Mouse (Mus musculus) cerebral cortex, adult 2 months (tissue): ENCODE measurements around the gene Ano3.

Experiments
- WGBS: fragments of 180-500 bp; shearing (Covaris S2); methylation state at CpG from one replicate; pipeline ENCODE4 v1.1.7; 2018; 5-methylcytosine and 5-hydroxymethylcytosine counted together

Ano3 gene

GRCm38 (mm10) chr2:110950823-110951222 is at the start of gene Ano3:
Gene Ano3 (minus strand): TSS chr2:110950923.

DNA sequence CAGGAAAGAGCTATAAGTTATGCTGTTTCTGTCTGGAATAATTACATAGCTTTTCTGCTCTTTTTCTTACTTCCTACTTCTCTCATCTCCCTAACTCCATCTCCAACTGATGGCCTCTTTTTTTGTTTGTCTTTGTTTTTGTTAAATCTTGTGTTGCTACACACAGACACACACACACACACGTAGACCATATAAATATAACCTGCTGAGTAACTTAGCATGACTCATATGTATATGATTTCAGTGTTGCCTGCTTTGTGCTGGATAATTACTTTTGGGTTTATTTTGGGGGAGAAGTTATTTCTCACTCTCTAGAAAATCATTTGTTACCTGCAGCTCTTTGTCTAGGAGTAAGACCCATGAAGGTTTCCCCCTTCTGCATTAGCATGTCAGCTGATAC is 39.3 kb upstream of the Ano3 start:
- 48% methylated on average over 1 of the region's 1 CpGs for WGBS

DNA sequence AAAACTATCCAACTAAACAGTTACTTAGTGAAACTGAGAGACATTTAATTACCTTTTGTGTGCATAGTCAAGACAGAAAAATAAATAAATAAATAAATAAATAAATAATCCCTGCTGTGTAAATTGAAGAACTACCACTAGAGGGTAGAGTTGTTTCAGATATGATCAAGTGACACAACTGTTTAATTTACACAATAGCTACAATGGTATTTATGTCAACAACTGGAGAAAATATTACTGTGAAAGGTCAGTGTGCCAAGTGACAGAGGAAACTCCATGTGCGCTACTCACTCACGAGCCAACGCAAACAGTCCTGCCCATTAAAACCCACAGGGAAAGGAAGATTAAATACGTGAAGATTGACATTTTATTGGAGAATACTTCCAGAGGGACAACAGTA is 38.8 kb upstream of the Ano3 start:
- 54% methylated on average over 4 of the region's 4 CpGs for WGBS

- WGBS, result 76% methylated on average over 2 of the region's 2 CpGs
These were observed 35.1 kb upstream of the Ano3 start for GRCm38 (mm10) chr2:110985853-110986271.

DNA sequence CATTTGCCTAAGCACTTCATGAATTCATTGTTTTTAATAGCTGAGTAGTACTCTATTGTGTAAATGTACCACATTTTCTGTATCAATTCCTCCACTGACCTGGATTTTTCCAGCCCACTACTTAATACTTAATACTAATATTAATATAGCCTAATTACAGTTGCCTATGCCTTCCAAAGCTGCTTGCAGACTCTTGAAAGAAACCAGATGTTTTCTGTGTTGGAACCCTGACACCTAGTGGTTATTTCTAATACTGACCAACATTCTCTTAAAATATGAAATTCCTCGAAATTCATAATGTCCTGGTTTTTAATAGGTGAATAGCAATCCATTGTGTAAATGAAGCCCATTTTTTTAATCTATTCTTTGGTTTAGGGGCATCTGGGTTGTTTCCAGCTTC is 31.0 kb upstream of the Ano3 start:
- WGBS, result 14% methylated on average over 1 of the region's 1 CpGs

DNA sequence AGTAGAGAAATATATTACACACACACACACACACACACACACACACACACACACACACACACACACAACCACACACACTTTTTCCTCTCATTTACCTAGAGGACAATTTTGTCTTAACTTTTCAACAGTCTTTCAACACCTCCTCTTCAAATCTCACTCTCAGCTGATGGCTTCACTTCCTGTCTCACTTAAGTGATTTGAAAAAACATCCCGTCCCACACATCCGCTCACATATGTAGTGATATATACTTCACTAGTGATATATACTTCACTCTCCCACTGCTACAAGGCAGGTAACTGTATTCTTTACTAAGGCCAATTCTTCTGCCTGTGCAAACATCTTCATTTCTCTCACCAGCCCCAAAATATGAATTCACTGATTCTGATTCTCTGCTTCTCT is 28.9 kb upstream of the Ano3 start:
- WGBS, result 43% methylated on average over 2 of the region's 2 CpGs

- WGBS, result 43% methylated on average over 2 of the region's 2 CpGs
These were observed 26.1 kb upstream of the Ano3 start for GRCm38 (mm10) chr2:110976871-110977270.

DNA sequence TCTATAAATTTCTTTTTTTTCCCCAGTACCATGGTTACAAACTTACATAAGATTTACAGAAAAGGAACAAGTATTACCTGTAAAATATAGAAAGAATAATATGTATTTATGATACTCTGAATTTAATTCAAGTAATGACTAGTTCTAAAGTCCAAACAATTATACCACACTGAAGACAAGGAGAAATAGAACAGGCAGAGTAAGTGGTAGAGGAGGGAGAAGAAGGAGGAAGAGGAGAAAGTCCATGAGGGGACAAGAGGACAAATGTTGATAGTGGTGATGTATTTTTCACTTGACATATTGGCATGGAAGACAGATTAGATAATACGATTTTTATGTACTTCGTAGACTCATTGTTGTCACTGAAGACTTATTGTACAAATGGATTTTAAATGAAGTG is 19.4 kb upstream of the Ano3 start:
- 90% methylated on average over 2 of the region's 2 CpGs for WGBS

GRCm38 (mm10) chr2:110965398-110965797 is 14.7 kb upstream of the Ano3 start:
- whole genome bisulfite sequencing, result 71% methylated on average over 3 of the region's 3 CpGs

DNA sequence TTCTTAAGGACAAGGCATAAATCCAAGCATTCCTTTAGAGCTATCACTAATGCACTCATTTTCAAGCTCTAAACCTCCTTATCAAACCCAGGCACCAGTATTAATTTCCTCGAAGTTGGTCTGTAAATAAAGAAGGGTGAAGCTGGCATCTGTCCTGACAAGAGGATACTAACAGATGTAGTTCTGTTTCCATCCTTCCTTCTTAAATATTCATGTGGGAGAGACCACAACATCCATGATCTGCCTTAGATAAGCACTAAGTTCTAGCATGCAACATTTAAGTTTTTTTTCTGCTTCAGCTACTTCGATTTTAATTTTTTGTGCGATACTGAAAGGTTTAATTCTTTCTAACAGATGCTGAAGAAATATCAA is 305 bp downstream of the Ano3 start:
- WGBS, result 30% methylated on average over 3 of the region's 3 CpGs

- WGBS, result 5% methylated on average over 20 of the region's 20 CpGs
These were observed 868 bp downstream of the Ano3 start for GRCm38 (mm10) chr2:110949679-110950431.

DNA sequence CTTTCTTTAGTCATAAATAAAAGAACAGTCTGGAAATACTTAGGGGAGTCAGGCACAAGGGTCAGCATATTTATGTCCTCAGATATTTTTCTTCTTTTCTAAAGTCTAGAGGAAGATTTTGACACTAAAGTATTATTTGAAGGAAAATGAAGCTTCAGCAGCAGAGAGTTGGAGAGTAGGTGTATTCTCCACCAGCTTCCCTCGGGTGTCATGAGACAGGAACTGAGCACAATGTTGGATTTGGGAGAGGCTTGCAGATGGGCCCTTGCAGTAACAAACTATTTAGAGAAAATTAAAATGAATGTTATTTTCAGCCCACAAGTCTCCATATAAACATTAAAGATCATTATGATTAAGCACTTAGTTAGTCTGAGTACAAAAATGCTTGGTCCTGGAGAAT is 5.6 kb downstream of the Ano3 start:
- WGBS, result 30% methylated on average over 1 of the region's 1 CpGs

- 45% methylated on average over 2 of the region's 2 CpGs for WGBS
These were observed 41.2 kb downstream of the Ano3 start for GRCm38 (mm10) chr2:110909506-110909905.

GRCm38 (mm10) chr2:110906473-110906872 is 44.2 kb downstream of the Ano3 start:
- WGBS, result 25% methylated on average over 3 of the region's 3 CpGs

DNA sequence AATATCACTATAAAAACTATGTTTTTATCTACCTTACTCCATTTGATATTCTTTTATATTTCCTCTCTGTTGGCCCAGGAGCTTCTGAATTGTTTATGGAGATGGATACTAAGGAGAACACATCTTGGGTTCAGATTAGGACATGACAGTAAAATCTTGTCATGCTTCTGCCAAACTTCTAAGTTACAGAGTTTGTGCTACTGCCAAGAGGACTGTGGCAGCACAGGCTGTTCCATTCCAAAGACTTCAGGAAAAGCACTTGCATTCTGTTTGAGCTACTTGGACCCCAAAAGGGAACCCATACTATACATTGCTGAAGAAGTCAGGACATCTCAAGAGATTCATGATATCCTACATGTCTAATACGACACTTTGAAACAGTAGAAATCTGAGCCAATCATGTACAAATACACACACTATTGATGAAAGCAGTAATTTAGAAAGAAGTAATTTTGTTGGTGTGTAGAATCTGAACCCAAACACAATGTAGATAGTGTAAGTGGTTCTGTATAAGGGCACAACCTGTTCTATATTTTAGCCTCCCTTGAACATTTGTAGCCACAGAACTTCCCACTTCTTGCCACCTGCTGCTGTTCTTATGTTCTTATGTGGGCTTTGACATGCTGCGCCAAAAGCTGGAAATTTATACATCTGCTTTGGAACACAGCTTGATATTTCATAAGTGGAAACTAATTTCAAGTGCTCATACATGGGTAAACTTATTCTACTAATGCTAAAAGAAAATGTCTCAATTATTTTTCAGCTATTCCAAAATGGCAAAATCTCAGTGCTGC is 54.0 kb downstream of the Ano3 start:
- WGBS, result 62% methylated on average over 2 of the region's 2 CpGs

GRCm38 (mm10) chr2:110871650-110872049 is 79.1 kb downstream of the Ano3 start:
- 68% methylated on average over 4 of the region's 4 CpGs for WGBS

DNA sequence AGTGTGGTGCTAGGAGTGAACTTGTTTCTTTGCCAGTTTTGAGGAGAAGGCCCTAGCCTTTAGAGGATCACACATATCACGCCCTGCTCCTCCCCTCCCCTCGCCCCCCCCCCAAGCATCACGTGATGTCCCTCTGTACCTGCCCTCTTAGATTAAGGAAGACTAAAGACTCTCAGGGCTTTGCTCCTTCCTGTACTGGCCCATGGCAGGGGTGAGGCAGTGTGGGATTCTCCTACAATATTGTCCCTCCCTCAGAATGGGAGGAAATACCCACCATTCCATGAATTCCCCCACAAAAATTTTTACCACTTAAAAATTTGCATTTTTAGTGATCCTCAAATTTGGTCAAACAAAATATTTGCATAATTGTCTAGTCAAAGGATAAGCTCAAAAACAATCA is 85.1 kb downstream of the Ano3 start:
- WGBS, result 69% methylated on average over 3 of the region's 3 CpGs

- WGBS, result 81% methylated on average over 4 of the region's 4 CpGs
These were observed 87.3 kb downstream of the Ano3 start for GRCm38 (mm10) chr2:110863376-110863775.

GRCm38 (mm10) chr2:110839559-110840243 is 111.0 kb downstream of the Ano3 start:
- WGBS, result 33% methylated on average over 7 of the region's 7 CpGs

- WGBS, result 83% methylated on average over 1 of the region's 1 CpGs
These were observed 135.8 kb downstream of the Ano3 start for GRCm38 (mm10) chr2:110814964-110815363.

GRCm38 (mm10) chr2:110806302-110807093 is 144.2 kb downstream of the Ano3 start:
- WGBS, result 53% methylated on average over 5 of the region's 5 CpGs

- 56% methylated on average over 1 of the region's 1 CpGs for WGBS
These were observed 154.8 kb downstream of the Ano3 start for GRCm38 (mm10) chr2:110795928-110796327.
